Mouse (Mus musculus): ENCODE results near the gene Srek1ip1.

Gene Srek1ip1

DNA sequence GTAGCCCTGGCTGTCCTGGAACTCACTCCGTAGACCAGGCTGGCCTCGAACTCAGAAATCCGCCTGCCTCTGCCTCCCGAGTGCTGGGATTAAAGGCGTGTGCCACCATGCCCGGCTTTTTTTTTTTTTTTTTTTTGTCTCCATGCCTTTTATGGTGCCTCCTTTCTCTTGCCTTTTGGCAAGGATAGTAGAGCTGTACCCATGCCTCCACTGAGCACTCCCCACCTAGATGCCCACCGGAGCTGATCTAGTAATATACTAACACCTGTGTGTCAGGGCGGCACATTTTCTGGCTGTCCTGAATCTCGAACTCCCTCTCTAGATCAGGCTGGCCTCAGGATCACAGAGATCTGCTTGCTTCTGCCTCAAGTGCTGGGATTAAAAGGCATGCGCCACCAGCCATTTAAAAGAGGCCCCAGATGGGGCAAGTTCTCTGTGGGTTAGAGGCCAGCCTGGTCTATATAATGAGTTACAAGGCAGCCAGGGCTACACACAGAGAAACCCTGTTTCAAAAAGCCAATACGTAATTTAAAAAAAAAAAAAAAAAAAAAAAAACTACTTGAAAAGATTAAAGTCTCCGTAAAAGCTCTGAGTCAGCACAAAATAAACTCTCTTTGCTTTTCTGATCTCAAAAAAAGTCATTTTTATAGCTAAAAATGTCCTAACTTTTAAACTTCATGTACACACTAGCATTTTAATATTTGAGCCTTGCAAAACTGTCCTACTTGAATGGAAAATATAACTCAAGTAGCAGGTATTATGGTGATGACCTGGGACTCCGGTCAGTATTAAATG lies 51.2 kb downstream of the Srek1ip1 start:
- DNase-seq (ENCODE audit: low spot score), result no peak

GRCm38 (mm10) chr13:104853645-104854044 lies 61.4 kb downstream of the Srek1ip1 start:
- DNase-seq (ENCODE audit: low spot score), result no peak

DNA sequence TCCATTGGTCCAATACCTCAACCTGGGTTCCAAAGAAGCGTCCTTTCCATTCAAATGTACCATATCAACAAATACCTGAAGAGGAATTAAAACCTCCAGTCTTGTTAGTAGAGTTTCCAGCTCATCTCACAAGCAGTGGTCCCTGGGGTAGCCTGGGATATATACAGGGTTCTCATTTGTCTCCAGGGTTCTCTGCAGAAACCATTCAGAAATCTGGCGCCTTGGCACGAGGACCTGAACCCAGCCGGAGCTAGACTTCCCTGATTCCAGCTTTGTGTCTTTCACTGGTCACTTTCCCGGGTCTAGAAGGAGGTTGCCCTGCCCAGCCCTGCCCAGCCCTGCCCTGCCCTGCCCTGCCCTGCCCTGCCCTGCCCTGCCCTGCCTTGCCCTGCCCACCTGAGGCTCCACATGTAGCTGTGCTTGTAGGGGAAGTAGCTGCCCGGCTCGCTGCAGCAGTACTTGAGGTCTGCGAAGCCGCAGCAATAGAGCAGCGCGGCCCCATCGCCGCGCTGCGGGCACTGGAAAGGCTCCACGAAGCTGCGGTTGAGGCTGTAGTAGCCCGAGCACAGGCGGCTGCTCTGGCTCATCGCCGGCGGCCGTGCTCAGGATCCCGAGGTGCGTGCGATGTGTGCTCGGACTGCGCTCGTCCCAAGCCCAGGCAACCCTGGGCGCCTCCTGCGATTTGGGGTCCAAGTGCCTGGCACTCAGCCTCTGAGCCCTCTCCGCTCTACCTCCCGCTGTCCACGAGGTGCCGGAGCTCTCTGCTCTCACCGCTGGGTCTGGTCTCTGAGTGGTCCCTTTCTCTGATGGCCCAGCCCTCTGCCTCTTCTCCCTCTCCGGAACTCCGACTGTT lies 71.1 kb downstream of the Srek1ip1 start, which contains the start of gene Shisal2b:
TSS of gene Shisal2b (minus strand) at position 767 of the 853 bp plus-strand sequence.
- DNase-seq (ENCODE audit: low spot score), result peak; percentile 12

- DNase-seq (ENCODE audit: low spot score), result no peak
These were observed 74.4 kb downstream of the Srek1ip1 start for GRCm38 (mm10) chr13:104866726-104867125.

GRCm38 (mm10) chr13:104869907-104870306 lies 77.6 kb downstream of the Srek1ip1 start:
- DNase-seq (ENCODE audit: low spot score), result no peak

GRCm38 (mm10) chr13:104878508-104878907 lies 86.2 kb downstream of the Srek1ip1 start:
- no peak for DNase-seq (ENCODE audit: low spot score)

DNA sequence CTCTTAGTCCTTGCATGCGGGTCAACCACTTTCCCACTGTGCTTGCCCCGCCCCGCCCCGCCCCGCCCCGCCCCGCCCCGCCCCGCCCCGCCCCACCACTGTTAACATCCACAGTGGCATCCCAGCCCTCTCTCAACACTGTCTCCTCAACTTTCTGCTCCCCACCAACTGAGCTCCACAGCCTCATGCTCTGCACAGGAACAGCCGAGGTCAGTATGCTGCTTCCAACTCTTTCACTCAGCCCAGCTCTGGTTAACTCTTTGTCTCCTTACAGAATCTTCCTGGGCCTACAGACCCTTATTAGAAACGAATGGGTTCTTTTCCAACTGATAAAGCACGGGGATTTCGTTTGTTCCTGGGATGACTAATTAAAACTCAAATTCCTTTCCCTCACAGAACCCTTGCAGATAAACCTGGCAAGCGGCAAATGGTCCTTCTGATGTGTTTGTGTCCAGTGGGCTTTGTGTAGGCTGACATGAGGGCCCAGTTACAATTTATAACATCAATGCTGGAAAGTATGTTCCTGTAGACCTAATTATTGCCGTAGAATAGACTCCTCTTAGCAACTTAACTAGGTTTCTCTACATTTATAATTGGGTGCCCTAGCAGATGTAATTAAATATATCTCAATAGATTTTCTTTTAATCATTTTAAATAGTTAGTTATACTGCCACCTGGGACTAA lies 91.4 kb downstream of the Srek1ip1 start:
- DNase-seq (ENCODE audit: low spot score), result no peak

- DNase-seq (ENCODE audit: low spot score), result no peak
These were observed 94.2 kb downstream of the Srek1ip1 start for GRCm38 (mm10) chr13:104886308-104887032.
